Mouse (Mus musculus) C2C12 (cell line): ENCODE data around the gene Lamb3.

Source experiments
- CTCF ChIP-seq: IDR thresholded peaks from one replicate; pipeline ENCODE4 v1.5.1; 2011; ENCODE audit not compliant: control insufficient read depth, insufficient read depth, insufficient read length
- USF1 ChIP-seq: IDR thresholded peaks from one replicate; pipeline ENCODE4 v1.6.1; 2011; ENCODE audit warnings: low read depth, mild to moderate bottlenecking, control low read depth, moderate library complexity

DNA sequence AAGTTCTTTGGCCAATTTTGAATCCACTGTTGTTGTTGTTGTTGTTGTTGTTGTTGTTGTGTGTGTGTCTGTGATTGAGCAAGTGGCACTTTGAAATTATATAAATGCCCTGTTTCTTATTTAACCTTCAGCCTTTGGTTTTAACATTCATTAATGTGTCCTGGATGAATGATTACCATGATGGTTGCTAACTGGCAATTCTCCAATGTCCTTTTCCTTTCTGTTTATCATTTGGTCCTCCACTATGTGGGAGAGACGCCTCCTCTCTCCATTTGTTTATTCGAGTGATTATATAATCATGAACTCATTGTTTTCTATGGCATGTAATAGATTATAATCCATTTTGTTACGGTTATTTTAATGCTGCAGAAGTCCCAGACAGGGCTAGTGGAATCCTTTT lies 23.0 kb downstream of the Lamb3 start:
- TF ChIP-seq USF1 (no peak), CTCF (no peak)
